Mouse (Mus musculus): Measurements from ENCODE around the gene Ngrn.

The Ngrn gene

DNA sequence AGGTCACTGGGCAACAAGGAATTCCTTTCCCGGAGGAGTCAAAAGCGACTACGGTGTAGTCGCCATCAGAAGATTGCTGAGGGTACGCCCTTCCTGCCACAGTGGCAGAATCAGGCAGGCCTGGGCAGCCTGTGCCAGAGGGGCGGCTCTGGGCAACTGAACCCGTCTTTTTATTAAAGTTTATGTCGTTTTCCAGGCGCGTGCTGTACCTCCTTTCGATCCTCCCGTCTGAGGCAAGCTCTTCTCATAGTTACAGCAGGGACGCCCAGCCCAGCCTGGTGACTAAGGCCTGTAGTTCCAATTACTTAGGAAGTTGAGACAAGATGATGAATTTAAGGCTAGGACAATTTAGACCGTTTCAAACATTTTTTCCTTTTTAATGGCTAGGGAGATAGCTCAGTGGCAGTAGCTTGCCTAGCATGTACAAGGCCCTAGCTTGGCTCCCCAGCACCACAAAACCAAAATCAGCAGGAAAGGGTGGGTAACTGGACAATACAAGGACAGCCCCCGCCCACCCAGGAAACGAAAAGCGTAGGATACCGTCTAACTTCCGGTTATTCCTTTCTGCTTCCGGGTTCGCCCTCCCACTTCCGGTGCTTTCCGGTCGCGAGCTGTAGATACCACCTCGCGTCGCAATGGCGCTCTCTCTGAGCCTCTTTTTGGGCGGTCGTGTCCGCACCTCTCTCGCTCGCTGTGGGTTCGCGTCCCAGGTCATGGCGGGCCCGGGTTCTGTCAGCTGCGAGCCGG is at the start of gene Ngrn:
Ngrn (plus strand) TSS at position 591 of the 747 bp plus-strand sequence.
- peak; percentile 82 for DNase-seq (ENCODE audit: low spot score)

DNA sequence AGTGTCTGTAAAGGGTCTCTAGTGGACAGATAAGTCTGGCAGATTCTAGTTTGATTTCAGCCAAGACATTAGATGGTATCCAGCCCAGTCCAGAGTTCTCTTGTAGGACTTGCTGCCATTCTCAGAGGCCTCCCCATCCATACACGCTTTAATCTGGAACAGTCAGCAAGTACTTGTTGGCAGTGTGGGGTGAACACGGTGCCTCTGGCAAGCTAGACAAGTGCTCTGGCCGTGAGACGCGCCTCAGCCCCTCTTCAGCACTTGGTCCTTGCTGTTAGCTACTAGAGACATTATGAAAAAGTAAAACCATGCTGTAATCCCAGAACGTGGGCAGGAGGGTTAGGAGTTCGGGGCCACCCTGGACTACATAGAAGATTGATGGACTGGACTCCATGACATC is 47.4 kb upstream of the Ngrn start:
- DNase-seq (ENCODE audit: low spot score), result no peak

DNA sequence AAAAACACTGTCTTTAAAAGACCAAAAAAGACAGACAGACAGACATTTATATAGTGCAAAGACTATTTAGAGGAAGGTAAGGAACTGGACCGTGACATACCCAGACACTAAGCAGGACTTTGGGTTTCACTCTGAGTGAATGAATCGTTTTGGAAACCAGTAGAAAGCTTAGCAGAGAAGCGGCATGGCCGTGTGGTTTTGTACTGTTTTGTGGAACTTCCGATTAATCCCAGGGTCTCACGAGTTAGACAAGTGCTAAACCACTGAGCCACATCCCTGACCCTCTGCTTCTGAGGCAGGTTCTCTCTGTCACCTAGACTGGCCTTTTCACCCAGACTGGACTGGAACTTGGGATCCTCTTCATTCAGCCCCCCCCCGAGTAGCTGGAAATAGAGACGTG is 46.6 kb upstream of the Ngrn start:
- DNase-seq (ENCODE audit: low spot score), result no peak

DNA sequence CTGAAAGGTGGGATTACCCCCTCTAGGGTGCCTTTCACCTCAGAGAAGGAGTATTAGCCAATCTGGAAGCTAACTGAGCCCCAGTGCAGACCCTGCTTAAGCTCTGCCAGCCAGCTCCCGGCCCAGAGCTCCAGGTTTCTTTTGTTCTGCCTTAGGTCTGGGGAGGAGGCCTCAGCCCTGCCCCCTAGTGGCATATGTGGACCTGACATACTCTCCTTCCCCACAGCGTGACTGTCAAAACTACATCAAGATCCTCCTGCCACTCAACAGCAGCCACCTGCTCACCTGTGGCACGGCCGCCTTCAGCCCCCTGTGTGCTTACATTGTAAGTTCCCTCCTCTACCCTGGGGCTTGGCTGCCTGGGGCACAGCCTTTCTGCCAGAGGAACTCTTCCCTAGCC is 45.6 kb upstream of the Ngrn start:
- DNase-seq (ENCODE audit: low spot score), result peak; percentile 80

DNA sequence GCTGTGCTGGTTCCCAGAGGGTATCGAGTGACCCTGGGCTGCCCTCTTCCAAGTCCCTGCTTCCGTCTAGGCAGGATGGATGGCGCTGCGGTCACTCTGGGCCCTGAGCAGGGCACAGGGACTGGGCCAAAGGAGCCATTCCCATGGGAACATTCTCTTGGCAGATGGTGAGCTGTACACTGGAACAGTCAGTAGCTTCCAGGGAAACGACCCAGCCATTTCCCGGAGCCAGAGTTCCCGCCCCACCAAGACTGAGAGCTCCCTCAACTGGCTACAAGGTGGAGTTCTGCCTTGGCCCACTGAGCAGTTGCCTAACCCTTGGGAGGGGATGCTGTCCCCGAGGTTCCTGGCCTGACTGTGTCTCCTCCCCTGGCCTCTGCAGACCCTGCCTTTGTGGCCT is 44.4 kb upstream of the Ngrn start:
- no peak for DNase-seq (ENCODE audit: low spot score)

DNA sequence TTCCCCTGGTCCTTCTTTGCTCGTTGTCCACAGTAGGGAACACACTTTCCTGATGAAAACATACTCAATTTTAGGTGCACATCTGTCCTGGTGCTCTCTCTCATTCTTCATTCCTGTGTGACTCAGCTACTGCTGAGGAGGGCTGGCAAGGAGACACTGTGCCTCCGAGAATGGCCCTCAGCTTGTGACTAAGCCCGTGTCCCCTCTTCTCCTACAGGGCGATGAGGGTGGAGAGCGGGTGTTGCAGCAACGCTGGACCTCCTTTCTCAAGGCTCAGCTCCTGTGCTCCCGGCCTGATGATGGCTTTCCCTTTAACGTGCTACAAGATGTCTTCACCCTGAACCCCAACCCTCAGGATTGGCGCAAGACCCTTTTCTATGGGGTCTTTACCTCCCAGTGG is 42.3 kb upstream of the Ngrn start:
- DNase-seq (ENCODE audit: low spot score), result no peak

DNA sequence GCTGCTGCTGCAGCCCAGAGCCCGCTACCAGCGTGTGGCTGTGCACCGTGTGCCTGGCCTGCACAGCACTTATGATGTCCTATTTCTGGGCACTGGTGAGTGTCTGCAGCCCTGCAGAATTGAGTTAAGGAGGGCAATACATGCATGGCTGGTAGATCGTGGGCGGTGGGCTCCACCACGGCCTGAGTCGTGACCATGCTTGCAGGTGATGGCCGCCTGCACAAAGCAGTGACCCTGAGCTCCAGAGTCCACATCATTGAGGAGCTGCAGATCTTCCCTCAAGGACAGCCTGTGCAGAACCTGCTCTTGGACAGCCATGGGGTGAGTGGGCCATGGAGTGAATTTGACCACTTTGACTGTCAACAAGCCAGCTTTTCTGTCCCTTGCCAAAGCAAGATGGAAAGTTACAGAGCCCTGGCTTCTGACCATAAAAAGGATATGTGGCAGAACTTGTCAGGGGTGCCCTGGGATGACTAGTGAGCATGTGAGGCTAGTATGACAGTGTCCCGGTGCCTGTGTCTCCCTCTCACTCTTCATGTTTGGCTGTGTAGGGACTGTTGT is 40.7 kb upstream of the Ngrn start:
- DNase-seq (ENCODE audit: low spot score), result no peak

DNA sequence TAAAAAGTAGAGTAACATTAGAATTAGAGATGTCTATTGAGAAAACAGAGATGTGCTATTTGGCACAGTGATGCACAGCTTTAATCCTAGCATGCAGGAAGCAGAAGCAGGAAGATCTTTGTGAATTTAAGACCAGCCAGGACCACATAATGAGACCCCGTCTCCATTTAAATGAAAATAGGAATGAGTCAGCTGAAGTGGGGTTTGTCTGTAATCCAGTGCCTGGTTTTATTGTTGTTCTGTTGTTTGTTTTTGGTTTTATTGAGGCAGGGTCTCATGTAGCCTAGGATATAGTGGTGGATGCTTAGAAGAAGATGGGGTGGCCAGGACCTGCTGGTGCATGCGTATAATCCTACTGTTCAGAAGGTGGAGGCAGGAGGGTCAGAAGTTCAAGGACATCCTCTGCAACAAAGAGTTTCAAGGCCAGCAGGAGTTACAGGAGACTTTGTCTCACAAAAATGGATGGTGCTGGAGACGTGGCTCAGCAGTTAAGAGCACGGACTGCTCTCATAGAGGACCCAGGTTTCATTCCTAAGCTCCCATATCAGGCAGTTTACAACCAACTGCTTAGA is 39.8 kb upstream of the Ngrn start:
- DNase-seq (ENCODE audit: low spot score), result no peak

DNA sequence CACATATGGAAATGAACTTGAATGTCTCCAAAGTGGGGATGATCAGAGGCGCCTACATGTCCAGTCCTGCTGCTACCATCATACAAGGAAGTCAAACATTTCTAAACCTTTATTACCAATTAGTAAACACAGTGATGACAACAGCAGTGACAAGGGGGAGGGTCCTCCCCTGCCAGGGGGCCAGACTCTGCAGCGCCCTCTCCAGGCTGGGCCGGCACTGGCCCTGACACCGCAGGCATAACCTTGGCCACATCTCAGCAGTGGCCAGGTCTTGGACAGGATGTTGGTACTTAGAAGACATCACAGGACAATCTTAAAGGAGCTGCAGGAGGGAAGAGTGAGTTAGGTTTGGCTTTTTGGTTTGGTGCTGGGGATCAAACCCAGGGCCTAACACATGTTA is 34.0 kb upstream of the Ngrn start:
- no peak for DNase-seq (ENCODE audit: low spot score)

DNA sequence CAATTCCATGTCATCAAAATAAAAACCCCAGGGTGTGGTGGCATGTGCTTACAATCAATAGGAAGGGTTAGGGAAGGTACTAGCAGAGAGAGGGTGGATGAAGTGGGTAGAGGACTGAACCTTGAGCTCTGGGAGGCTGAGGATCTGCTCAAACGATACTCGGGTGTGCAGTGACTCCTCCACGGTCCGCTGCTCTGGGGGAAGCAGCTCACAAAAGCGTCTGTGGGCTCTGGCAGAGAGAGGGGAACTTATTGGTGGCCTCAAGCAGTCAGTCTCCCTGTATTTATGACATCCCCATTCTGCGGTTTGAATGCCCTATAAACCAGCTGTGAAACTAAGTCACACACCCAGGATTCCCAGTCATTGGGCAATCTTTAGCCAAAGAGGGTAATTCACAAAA is 30.8 kb upstream of the Ngrn start:
- DNase-seq (ENCODE audit: low spot score), result no peak

DNA sequence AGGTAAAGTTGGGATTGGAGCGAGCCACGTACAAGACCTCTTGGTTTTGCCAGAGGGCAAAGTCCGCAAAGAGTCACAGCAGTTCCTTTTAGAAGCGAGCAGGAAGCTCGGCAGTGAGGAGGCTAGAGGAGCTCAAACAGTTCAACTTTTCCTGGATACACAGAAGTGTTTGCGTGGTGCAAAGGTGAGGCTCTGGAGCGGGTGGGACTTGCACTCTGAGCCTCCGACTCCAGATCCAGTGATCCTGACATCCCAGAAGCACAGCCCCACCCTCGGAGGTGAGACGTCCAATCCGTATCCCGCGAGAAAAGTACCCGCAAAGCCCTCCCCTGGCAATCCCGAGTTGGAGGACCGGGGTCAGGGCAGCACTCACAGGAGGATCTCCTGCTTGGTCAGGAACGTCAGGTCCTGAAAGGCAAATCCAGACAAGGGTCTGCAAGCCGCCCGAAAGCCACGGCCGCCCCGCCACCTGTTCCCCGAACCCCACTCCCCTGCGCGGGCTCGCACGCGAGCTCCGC is 29.0 kb upstream of the Ngrn start:
- DNase-seq (ENCODE audit: low spot score), result peak; percentile 25

DNA sequence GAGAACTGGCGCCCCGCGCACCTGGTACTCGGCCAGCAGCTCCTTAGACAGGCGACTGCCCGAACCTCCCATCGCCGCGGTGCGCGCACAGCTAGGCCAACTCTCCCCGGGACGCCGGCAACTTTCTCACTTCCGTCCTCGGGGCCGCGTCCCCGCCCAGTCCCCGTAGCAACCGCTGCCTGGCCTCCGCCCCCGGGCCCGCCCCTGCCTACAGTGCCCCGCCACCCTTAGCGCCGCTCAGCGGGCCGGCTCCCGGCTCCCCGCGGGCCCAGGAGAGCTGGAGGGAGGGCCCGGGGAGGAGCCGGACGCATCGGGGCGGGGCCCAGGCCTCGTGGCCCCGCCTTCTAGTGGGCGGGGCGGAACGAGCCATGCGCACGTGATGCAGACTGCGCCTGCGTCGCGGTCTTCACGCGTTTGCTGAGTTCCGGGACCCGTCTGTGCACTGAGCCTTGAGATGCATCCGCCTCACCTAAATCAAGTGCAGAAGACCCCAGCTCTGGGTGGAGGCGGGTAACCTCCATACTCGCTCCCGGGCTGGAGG is 28.5 kb upstream of the Ngrn start, which contains the start of the genes Cib1 and Gdpgp1:
Cib1 (minus strand) TSS at position 325 of the 541 bp plus-strand sequence.
Gdpgp1 (plus strand) TSS at position 377 of the 541 bp plus-strand sequence.
- DNase-seq (ENCODE audit: low spot score), result peak; percentile 93

DNA sequence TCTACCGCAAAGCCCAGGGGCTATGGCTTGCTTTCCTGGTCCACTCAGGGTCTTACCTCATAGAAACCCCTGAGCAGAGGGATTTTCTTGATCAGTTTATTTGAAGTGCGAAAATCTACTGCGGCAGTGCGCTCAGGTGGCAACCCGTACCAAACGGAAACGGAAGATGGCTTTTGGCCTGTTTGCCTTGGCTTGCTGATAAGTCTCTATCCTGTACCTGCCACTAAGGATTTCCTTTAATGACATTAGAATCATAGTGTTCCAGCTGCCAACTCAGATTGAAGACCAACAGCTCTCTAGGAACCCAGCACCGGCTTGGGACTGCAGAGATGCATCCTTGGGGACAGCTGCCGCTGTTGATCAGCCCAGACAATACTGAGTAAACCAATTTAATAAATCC is 27.2 kb upstream of the Ngrn start:
- no peak for DNase-seq (ENCODE audit: low spot score)

DNA sequence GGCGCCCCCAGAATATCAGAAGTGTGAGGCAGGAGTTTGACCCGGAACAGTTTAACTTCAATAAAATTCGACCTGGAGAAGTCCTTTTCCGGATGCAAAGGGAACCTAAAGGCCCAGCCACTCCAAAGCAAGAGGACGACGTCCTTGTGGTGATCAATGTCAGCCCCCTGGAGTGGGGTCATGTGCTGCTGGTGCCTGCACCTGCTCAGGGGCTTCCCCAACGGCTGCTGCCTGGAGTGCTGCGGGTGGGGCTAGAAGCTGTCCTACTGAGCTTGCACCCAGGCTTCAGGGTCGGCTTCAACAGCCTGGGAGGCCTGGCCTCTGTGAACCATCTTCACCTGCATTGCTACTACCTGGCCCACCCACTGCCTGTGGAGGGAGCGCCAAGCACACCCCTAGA is 22.5 kb upstream of the Ngrn start:
- DNase-seq (ENCODE audit: low spot score), result no peak

DNA sequence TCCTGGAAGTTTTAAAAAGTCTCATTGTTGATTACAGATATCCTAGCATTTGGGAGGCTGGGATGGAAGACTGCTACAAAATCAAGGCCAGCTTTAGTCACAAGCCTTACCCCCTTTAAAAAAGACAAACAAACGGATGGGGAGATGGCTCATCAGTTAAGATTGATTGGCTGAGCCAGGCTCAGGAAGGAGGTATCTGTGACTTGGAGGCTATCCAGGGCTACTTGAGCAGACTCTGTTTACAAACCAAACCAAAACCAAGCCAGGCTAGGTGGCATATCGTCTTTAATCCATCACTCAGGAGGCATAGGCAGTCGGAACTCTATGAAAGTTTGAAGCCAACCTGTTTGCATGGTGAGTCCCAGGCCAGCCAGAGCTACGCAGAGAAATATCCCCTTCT is 19.4 kb upstream of the Ngrn start:
- no peak for DNase-seq (ENCODE audit: low spot score)

DNA sequence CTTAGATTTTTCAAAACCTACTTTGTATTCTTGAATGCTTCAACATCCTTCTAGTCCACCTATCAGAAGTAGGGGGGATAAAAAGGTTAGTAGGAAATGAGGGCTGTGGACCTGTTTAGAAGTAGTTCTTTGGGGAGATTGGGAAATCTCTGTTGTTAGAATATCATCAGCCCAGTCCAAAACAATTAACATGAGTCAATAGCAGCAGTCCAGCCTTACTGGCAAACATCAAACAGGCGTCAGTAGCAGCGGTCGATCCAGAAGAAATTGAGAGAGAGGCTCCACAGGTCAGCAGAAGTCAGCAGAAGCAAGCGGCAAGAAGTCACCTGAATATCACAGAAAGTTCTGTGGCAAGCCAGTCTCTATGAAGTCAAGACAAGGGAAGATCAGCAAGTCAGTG is 16.2 kb upstream of the Ngrn start:
- DNase-seq (ENCODE audit: low spot score), result no peak

DNA sequence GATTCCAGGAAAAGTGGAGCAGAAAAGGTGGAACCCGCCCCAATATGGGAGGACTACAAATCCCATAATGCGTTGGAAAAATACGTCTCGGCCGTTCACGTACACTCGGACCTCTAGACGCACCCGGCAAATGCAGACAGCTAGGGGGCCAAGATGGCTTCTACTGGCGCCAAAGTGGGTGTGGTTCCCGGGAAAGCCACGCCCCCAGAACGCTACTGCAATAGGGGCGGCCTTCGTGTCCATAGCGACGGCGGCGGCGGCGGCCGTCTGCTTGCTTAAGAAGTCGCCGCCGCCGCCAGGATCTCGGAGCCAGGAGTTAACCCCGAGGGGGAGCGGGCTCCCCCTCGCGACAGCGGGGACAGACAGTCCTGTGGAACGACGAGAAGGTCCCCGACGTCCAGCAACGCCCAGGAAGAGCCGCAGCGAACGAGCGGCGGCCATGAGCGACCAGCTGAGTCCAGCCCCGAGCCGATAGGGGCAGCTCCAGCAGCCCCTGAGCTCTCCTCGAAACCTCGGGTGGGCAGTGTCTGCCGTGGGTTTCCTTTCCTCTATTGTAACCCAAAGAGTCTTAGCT is 14.8 kb upstream of the Ngrn start, which contains the start of gene Ttll13:
Ttll13 (plus strand) TSS at position 229 of the 574 bp plus-strand sequence.
- peak; percentile 96 for DNase-seq (ENCODE audit: low spot score)

DNA sequence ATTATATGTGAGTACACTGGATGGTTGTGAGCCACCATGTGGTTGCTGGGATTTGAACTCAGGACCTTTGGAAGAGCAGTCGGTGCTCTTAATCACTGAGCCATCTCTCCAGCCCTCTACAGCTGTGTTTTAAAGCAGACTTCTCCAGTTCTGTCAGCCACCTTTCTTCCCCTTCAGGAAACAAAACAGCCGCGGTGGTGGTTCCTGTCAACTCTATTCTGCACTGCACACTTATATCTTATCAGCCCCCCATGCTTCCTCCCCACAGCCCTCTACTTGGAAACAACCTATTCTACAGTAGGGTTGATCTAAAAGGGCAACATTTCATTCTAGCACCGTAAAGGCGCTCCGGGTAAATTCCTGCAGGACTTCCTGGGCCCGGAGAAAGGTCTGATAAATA is 14.2 kb upstream of the Ngrn start:
- DNase-seq (ENCODE audit: low spot score), result no peak

DNA sequence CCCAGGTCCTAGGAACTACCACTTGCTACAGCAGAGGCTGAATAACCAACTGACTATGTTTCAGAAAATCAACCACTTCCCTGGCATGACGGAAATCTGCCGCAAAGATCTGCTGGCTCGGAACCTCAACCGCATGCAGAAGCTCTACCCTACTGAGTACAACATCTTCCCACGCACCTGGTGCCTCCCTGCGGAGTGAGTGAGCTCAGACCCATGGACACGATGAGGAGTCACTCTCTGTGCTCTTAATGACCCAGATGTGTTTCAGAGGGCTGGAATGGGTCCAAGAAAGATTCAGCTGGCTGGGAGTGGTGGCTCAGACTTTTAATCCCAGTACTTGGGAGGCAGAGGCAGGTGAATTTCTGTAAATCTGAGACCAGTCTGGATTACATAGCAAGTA is 8.6 kb upstream of the Ngrn start:
- DNase-seq (ENCODE audit: low spot score), result no peak

DNA sequence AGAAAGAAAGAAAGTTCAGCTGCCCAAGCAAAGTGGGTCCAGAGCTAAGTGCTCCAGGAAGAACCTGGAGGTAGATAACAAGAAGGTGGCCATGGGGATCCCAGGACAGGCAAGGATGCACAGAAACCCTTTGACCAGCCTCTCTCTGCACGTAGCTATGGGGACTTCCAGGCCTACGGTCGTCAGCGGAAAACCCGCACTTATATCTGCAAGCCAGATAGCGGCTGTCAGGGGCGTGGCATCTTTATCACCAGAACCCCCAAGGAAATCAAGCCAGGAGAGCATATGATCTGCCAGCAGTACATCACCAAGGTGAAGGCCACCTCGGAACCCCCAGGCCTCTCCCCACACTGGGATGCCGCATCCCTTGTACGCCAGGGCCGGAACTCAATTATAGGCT is 8.1 kb upstream of the Ngrn start:
- DNase-seq (ENCODE audit: low spot score), result no peak

DNA sequence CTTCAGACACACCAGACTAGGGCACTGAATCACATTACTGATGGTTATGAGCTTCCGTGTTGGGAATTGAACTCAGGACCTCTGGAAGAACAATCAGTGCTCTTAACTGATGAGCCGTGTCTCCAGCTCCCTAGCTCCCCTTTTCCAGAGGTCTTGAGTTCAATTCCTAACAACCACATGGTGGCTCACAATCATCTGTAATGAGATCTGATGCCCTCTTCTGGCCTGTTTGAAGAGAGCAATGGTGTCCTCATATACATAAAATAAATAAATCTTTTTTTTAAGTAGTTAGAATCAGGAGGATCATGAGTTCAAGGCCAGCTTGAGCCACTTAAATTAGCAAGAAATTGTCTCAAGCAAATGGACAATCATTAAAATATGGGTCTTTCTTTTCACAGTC is 5.0 kb upstream of the Ngrn start:
- DNase-seq (ENCODE audit: low spot score), result no peak

DNA sequence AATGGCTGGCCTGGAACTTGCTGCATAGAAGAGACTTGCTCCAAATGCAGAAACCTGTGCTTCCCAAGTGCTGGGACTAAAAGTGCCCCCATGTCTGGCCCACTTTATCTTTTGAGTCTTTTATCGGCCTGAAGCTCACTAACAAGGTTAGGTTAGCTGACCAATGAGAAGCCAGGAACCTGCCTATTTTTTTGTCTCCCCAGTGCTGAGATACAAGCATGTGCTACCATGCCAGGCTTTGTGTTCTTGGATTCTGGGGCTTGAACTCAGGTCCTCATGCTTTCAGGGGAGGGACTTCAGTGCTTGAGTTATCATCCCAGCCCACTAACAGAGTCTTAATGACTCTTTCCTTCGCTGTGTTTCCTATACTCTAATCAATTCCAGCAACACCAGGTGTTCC is 3.3 kb upstream of the Ngrn start:
- DNase-seq (ENCODE audit: low spot score), result no peak

Data from urinary bladder, postnatal 25 days (tissue).